Mouse (Mus musculus): Measurements from ENCODE around the gene Zzef1.
"Not testable (repeated sequence)": the region's sequence is repeated elsewhere in the genome, so short reads cannot be mapped to it uniquely, and the experiment has no call there.

Gene Zzef1

DNA sequence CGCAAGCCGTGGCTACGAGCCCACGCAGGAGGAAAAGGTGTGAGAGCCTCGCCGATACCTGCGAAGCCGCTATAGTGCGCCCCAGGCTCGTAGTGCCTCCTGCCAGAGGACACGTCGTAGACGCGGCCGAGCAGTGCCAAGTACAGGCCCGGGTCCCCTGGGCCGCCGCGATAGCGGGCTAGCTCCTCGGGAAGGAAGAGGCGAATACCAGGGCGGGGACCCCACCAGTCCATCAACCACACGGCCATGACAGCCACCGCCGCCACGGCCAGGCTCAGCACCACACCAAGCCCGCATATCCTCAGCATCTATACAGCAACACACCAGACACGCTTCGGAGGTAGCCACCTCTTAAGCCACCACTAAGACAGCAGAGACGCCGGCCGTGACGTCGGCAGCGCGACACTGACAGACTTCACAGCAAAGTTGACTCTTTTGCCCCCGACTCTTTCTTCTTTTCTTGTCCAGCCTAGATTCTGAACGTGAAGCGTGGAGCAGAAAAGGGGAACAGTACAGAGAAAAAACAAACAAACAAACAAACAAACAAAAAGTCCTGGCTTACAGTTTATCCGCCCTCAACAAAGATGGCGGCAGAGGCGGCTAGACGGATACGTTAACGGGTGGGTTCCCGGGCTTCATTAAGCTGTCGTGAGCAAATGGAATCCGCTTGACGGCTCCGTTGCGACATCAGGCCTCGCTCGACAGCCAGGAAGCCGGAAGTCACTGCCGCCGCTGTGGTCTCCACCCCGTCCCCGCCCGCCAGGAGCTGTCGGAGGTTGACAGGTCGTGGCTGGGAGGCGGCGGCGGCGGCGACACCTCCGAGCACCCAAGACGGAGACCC lies at the start of gene Zzef1, which contains the start of gene Cyb5d2:
TSS of gene Zzef1 (plus strand) at position 772 of the 841 bp plus-strand sequence.
TSS of gene Cyb5d2 (minus strand) at position 688 of the 841 bp plus-strand sequence.
- peak; percentile 86 to 90 for DNase-seq (ENCODE audit: low spot score in 2 of 2)

DNA sequence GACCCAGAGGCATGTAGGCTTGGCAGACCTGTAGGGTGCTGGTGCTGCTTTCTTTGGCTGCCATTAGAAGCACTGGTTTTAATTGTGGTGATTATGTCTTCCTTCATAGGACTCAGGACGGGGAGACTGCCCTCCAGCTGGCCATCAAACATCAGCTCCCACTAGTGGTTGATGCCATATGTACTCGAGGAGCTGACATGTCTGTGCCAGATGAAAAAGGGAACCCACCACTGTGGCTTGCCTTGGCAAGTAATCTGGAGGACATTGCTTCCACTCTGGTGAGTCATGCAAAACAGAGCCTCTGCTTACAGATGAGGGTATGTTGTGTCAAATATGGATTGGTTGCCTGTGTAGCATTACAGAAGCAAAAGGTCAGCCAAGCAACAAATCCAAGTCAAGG lies 44.1 kb upstream of the Zzef1 start:
- DNase-seq (ENCODE audit: low spot score in 2 of 2) = no peak

DNA sequence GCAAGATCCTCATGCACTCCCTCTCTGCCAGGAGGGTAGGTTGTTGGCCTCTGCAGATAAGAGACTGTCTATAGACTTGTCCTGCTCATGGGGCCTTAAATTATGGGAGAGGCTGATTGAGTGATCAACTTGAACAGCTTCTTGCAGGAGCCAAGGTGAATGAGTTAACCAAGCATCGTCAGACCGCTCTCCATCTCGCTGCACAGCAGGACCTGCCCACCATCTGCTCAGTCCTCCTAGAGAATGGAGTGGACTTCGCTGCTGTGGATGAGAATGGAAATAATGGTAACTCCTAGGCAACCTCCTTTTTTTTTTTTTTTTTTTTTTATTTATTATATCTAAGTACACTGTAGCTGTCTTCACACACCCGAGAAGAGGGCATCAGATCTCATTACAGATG lies 37.7 kb upstream of the Zzef1 start:
- DNase-seq (ENCODE audit: low spot score in 2 of 2) = no peak

DNA sequence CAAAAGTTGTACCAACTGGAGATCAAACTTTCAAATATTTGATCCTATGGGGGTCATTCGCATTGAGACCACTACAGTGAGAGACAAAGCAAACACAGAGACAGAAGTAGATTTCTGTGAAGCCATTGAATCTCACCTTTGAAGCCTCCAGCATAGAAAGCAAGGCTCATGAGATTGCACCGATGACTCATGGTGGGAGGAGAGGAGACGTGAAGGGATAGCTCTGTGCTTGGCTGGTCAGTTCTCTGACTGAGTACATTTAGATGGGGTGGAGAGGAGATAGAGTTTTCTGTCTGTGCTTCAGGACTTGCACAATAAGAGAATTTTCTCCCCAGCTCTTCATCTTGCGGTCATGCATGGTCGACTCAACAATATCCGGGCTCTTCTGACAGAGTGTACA lies 36.4 kb upstream of the Zzef1 start:
- DNase-seq (ENCODE audit: low spot score in 2 of 2) = no peak

DNA sequence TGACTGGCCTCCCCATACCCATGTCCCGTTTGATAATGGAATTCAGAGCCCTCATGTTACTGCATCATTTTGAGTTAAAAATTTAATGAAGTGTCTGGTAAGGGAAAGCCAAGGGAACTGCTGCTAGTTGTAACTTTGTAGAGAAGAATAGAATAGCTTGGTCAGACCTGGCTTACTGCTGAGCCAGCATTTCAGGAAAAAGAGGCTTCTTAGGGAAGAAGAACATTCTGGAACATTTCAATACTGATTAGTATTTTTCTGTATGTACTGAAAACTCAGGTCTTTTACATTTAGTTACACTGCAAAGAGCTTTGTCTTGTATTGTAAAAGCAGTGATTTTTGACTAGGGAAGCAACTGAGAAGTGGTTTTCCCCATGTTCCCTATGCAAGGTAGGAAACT lies 35.2 kb upstream of the Zzef1 start:
- DNase-seq (ENCODE audit: low spot score in 2 of 2) = no peak

DNA sequence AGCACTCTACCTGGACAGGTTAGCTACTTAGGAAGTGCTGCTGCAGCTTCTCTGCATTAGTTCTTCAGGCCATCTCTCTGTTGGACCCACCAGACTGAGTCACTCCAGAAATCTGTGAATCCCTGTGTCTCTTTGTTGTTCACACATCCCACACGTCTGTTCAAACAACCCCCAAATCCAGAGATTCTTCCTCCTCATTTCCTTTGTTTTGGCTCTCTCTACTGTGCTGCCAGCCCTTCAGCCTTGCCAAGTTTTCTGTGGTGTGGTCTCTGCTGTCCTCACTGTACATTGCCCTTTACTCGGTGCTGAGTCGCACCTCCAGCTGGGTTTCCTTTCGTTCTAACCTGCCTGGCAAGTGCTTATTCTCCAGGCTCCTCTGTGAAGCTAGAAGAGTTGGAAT lies 31.8 kb upstream of the Zzef1 start:
- DNase-seq (ENCODE audit: low spot score in 2 of 2) = no peak

DNA sequence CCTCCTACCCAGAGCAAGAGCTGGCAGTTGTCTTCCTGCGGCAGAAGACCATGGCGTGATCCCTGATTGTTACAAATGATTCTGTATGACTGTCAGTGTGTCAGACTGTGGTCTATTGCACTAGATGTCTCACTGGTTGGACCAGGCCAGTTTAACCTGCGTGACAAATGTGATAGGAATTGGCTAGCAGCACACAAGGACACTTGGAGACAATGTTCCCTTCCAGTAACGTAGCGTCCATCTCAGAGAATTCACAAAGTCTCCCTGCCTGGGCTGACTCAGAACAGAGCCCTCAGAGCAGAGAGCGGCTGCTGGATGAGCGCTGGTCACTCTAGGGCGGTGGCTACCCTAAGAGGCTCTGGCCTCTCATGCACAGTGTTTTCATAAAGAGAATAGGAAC lies 28.3 kb upstream of the Zzef1 start:
- DNase-seq (ENCODE audit: low spot score in 2 of 2) = no peak

DNA sequence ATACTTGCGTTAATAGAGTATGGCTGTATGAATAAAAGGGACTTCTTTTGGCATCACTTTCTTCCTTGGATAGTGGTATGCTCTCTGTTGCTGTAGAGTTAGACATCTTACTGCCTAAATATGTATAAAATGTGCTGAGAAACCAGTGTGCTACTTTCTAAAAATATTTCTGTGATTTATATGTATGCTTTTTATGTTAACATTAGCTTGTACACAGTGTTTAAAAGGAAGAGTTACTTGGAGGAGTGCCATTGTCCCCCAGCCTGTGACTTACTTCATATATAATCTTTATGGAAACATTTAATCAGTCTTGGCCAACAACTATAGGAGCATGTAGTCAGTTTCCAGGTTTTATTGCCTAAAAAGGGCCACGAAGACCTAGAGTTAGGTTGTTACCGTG lies 27.0 kb upstream of the Zzef1 start:
- no peak for DNase-seq (ENCODE audit: low spot score in 2 of 2)

DNA sequence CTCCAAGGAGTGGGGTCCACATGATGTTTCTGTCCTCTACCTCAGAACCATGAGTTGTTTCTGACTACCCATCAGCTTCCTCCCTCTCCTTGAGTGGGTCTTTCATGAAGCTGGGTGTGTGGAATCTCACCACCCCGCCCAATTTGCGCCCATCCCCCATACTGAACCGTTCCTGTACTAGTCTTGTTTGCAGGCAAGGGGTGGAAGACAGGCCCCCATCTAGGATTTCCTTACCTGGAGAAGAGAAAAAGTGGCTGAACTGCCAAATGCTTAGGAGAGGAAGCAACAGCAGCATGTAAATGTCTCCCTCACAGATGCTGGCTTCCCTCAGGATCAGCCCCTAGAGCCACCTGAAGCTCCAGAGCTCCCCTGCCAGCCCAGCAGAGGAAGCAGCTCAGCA lies 25.7 kb upstream of the Zzef1 start:
- no peak for DNase-seq (ENCODE audit: low spot score in 2 of 2)

DNA sequence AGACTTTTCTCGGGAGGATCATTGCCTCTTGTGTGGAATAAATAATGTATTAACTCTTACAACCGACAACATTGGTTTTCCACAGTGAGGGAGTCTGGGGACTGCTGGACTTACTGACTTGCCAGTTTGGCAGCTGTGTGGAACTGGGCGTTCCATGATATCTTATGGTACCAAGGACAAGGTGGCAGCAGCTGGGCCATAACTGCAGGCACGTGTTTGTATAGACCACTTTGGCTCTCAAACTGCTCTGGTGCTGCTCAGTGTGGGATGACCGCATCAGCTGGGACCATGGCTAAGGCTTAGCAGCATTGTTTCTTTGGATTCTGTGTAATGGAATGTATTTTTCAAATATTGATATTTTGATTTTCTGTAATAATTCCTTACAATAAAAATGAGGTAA lies 25.2 kb upstream of the Zzef1 start:
- DNase-seq (ENCODE audit: low spot score in 2 of 2) = no peak

DNA sequence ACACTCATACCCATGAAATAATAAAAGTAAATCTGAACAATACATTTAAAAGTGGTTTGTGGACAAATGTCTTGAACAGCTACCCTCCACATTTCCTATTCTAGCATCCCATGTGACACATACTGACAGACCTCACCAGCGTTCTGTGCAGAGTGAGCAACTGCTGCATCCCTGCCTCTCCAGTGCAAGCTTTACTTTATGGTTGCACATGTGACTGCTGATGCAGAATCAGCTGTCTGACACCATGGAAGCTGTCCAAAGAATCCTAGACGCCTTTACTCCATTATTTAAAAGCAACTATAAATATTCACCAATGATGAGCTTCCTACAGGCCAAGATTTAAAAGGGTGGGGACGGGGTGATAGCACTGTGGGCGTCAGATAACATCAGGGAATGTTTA lies 24.6 kb upstream of the Zzef1 start:
- no peak for DNase-seq (ENCODE audit: low spot score in 2 of 2)

DNA sequence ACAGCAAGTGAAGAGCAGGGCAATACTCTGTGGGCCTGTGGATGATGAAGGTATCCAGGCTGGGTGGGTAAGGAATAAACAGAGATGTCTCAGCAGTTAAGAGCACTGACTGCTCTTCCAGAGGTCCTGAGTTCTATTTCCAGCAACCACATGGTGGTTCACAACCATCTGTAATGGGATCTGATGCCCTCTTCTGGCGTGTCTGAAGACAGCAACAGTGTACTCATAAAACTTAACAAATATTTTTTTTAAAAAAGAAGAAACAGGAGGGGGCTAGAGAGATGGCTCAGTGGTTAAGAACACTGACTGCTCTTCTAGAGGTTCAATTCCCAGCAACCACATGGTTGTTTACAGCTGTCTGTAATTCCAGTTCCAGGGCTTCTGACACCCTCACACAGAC lies 23.4 kb upstream of the Zzef1 start:
- DNase-seq (ENCODE audit: low spot score in 2 of 2) = not testable (repeated sequence)

DNA sequence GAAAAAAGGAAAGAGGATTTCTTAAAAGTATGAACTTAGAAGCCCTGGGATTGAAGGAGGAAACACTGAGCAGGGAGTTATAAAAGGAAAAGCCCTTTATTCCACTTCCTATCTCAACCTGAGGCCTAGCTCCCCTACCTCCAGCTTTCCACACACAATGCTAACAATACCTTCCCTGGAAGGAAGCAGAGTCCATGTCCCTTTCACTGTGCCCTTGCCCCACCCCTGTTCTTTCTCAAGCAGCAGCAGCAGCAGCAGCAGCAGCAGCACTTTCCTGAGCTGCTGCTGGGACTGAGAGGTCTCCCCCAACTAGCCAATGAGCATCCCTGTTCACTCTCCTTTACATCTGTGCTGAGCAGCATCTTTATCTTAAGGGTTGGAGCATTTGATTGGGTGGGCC lies 17.1 kb upstream of the Zzef1 start:
- DNase-seq (ENCODE audit: low spot score in 2 of 2) = no peak

DNA sequence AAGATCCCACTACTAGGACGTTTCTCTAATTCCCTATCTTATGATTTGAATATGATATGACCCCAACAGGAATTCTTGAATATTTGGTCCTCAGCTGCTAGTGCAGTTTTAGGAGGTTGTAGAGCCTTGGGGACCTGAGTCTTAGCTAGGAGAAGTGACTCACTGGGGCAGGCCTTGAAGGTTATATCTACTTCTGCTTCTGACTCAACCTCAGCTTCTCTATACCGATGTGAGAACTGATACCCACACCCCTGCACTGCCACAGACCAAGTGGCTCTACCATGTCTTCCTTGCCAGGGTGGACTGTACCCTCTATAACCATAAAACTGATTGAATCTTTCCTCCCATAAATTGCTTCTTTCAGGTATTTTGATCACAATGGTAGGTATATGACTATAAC lies 13.9 kb upstream of the Zzef1 start:
- no peak for DNase-seq (ENCODE audit: low spot score in 2 of 2)

DNA sequence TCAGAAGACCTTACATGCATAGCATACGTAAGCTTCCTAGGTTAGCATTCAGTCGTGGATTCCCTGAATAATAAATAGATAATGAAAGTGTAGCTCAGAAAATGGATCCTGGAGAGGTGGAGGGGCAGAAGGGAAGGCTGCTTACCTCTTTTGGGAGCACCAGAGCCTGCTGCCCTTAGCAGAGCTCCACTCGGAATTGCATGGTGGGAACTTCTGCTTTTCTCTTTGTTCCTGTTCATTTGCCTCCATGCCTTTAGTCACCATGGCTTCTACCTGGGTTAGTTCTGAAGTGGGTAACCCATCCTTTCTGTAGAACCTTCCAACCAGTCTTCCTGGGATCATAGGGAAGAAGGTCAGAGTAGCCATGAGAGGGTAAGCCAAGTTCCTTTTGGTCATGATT lies 13.5 kb upstream of the Zzef1 start:
- DNase-seq (ENCODE audit: low spot score in 2 of 2) = no peak

DNA sequence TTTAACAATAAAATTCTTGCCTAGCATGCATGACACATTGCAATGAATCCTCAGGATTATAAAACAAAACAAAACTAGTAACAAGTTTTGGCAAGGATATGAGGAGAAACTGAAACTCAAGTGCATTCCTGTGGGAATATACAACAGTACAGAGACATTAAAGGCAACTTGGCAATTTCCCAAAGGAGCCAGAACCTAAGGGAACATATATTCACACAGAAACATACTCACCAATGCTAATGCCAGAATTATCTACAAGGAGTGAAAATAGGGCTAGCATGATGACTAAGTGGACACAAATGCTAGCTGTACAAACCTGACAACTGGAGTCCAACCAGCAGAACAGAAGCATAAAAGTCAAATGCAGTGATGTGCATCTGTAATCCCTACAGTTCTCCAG lies 4.0 kb upstream of the Zzef1 start:
- DNase-seq (ENCODE audit: low spot score in 2 of 2) = no peak

DNA sequence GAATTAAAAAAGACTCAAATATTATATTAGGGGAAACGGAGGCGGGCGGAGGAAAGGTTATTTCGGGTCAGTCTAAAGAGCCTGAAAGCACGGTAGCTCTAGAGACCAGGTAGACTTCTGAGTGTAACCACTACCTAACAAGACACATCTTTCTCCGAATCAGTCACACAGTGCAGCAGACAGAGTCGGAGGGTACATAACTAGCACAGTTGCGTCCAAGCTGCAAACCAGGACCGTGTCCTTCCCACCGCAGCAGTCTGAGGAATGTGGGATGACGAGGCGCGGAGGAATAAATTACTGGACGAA lies 924 bp upstream of the Zzef1 start:
- no peak for DNase-seq (ENCODE audit: low spot score in 2 of 2)

DNA sequence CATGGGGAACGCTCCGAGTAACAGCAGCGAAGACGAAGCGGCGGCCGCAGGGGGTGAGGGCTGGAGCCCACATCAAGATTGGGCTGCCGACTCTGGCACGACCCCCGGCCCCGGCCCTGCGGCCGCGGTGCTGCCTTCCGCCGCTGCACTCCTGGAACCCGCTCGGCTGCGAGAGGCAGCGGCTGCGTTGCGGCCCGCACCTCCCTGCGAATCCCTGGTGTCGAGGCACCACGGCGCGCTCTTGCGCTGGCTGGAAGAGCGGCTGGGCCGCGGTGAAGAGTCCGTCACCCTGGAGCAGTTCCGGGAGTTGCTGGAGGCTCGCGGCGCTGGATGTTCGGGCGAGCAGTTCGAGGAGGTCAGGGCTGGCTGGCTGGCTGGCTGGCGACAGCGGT lies 266 bp downstream of the Zzef1 start:
- no peak for DNase-seq (ENCODE audit: low spot score in 2 of 2)

DNA sequence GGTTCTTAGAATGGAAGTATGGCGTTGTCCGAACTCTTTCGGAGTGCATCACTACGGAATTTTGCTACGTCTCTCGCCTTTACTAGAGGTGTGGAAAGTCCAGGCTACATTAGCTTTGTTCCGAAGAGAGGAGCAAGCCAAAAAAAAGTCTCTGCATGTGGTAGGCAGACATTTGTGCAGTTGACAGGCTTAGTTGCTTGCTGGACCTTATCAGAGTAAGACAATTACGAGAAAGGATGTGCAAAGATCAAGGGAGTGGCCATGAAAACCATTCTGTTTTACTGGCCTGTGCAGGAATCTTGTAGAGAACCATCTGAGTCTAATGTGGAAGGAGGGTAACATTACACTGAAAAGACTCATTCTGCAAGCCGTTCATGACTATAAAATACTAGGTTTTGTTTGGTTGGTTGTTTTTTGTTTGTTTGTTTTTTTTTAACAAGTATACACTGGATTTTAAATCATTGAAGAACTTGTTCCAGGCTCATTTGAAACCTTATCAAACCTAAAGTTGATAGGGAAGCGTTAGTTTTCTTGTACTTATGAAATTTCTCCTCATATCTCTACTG lies 830 bp downstream of the Zzef1 start:
- DNase-seq (ENCODE audit: low spot score in 2 of 2) = no peak

DNA sequence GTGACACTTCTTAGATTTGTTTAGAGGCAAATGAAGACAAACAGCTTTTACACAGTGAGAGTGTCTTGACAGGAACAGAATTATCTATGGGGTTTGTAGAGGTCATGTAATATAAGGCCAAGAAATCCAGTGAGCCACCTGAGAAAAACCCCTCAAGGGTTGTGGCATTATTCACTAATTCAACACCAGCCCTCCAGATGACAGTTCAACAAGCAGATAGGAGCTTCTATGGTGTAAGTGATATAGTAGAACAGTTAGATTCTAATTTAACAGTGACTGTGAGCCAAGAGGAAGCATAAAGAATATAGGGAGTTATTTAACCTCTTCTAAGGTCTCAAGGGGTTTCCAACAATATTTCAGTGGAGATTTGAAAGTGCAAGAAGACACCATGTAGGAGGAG lies 2.1 kb downstream of the Zzef1 start:
- DNase-seq (ENCODE audit: low spot score in 2 of 2) = no peak

DNA sequence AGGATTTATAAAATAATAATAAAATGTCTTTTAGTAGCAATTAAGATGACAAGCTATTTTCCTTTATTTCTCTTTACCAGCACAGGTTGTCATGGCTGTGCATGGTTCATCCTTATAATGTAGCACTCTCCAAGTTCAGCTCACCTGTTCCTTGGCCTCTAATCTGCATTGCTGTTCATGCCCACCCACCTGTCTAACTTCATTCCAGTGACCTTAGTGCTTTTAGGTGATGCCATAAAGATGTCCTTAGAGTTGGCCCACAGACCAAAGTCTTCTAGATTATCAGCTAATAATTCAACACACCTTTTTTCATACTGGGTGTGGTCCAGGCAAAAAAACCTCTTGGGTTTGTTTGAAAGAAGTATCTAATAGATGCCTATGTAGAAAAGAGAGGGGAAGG lies 5.2 kb downstream of the Zzef1 start:
- no peak for DNase-seq (ENCODE audit: low spot score in 2 of 2)

DNA sequence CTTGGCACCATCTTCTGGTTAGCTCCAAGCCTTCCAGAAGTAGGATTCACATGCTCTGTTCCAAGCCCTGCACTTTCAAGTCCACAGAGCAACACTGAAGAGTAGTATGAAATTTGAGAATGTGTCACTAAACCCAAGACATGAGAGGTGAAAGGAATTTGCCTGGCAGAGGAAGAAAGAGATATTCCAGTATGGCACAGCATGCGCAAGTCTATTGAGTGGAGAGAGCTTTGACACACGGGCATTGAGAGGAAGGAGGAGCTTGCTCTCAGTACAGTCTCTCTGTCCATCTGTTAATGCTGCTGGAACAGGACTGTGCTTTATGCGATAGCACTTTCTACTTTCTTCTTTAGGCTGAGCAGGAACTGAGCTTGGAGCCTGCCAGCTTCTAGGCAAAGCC lies 7.0 kb downstream of the Zzef1 start:
- DNase-seq (ENCODE audit: low spot score in 2 of 2) = no peak

DNA sequence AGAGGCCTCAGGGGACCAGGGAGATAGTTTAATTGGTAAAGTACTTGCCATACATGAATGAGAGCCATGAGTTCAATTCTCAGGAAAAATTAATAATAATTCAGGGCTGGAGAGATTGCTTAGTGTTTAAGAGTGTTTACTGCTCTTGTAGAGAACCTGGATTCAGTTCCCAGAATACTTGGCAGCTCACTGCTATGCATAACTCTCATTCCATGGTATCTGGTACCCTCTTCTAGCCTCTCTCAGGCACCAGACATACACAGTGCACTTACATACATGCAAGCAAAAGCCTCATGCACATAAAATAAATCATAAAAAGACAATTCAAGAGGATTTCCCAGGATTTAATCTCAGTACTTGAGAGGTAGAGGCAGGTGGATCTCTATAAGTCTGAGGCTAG lies 8.6 kb downstream of the Zzef1 start:
- no peak for DNase-seq (ENCODE audit: low spot score in 2 of 2)

DNA sequence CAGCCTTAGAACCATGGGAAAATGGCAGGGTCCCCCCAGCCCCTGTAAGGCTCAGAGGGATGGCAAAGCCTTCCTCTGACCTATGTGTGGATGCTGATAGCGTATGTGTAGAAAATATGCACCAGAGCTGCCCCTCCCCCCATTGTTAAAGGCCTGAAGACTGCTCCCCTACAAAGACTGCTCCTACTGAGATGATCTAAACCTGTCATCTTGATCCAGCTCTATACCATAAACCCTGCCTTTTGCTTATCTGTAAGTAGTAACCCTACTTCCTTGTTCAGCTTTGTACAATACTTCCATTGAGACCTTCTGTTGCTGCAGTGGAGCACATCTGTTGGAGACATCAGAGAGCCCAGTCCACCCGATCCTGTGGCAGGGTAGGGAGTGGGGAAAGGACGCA lies 9.2 kb downstream of the Zzef1 start:
- no peak for DNase-seq (ENCODE audit: low spot score in 2 of 2)
